Comparison of ENCODE assay signal across 31 mouse cellular contexts in genomic region chr3:105353268-105353667, GRCm38 (mm10).
"Had no signal": no experiment of that assay in that cellular context is flagged by ENCODE, and none has a peak within 500 bp of the region (broad histone marks: within the 10 kb centered on the region; RNA-seq: fewer than 3 reads in every experiment).

No protein-coding gene starts in this region.

- H3K4me3 ChIP-seq: heart, embryonic 12.5 days; heart, embryonic 13.5 days; heart, embryonic 15.5 days; hindbrain, embryonic 10.5 days; hindbrain, embryonic 12.5 days; hindbrain, embryonic 13.5 days; hindbrain, embryonic 15.5 days; intestine, embryonic 15.5 days; kidney, embryonic 15.5 days; layer of hippocampus, adult 2 months; left cerebral cortex, adult 2 months had no signal

- H3K4me1 ChIP-seq: heart, embryonic 12.5 days; heart, embryonic 13.5 days; heart, embryonic 15.5 days; intestine, embryonic 15.5 days; kidney, embryonic 15.5 days had no signal

- DNase-seq: heart, postnatal 4 days; kidney, adult 11 months; kidney, adult 18-20 months; kidney, adult 2 months; kidney, adult 8-10 months; kidney, adult 9 months; kidney, postnatal 10 days; kidney, postnatal 14 days; kidney, postnatal 25 days; kidney, postnatal 36 days; kidney, postnatal 4 days; layer of hippocampus, adult 9-11 months; layer of hippocampus, postnatal 36 days had no signal

- H3K9me3 ChIP-seq: heart, embryonic 12.5 days; heart, embryonic 13.5 days; heart, embryonic 15.5 days; hindbrain, embryonic 10.5 days; hindbrain, embryonic 12.5 days; hindbrain, embryonic 13.5 days; hindbrain, embryonic 15.5 days; intestine, embryonic 15.5 days; kidney, embryonic 15.5 days had no signal

- H3K27ac ChIP-seq: heart, embryonic 13.5 days; heart, embryonic 15.5 days; hindbrain, embryonic 10.5 days; hindbrain, embryonic 12.5 days; hindbrain, embryonic 14.5 days; hindbrain, embryonic 15.5 days; intestine, embryonic 15.5 days; kidney, embryonic 15.5 days; kidney, postnatal 0 days; layer of hippocampus, adult 2 months; left cerebral cortex, adult 2 months had no signal

- H3K9ac ChIP-seq: heart, embryonic 12.5 days; heart, embryonic 13.5 days; heart, embryonic 15.5 days; hindbrain, embryonic 12.5 days; hindbrain, embryonic 13.5 days; hindbrain, embryonic 14.5 days; hindbrain, embryonic 15.5 days; intestine, embryonic 15.5 days; kidney, embryonic 15.5 days had no signal

- H3K4me2 ChIP-seq: heart, embryonic 12.5 days; heart, embryonic 13.5 days; heart, embryonic 15.5 days; hindbrain, embryonic 12.5 days; hindbrain, embryonic 13.5 days; hindbrain, embryonic 14.5 days; hindbrain, embryonic 15.5 days; intestine, embryonic 15.5 days; kidney, embryonic 15.5 days had no signal

- H3K27me3 ChIP-seq: heart, embryonic 12.5 days; heart, embryonic 13.5 days; heart, embryonic 15.5 days; hindbrain, embryonic 12.5 days; hindbrain, embryonic 13.5 days; hindbrain, embryonic 15.5 days; intestine, embryonic 15.5 days; kidney, embryonic 15.5 days had no signal

- H3K36me3 ChIP-seq: heart, embryonic 12.5 days; heart, embryonic 13.5 days; heart, embryonic 15.5 days; hindbrain, embryonic 10.5 days; hindbrain, embryonic 12.5 days; hindbrain, embryonic 13.5 days; hindbrain, embryonic 15.5 days; intestine, embryonic 15.5 days; kidney, embryonic 15.5 days had no signal

- ATAC-seq: hindbrain, embryonic 16.5 days; hindbrain, postnatal 0 days; inflammation-experienced regulatory T-cells, adult 6 months; intestine, embryonic 15.5 days; intestine, embryonic 16.5 days; intestine, postnatal 0 days had no signal
